Comparison of ENCODE assay signal across 9 mouse cellular contexts in the genomic region with DNA sequence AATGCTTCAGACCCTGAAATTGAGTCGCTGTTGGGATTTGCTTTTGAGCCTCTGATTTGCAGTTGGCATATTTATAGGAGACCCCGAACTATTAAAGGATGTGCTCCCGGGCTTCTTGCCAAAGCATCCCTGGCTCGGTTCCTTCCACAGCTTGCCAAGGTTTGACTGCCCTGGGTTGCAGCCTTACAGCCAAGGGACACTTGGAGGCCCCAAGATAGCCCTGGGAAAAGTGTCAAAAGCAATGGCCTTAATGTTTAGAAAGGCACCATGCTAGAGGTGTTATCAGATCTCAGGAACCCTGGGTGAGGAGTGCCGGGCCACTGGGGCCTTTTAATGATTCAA. TPM values are rescaled to one million over a fixed set of nuclear protein-coding genes. Genes with fewer than 3 reads are reported as not detected.
DNase-seq lines count a peak whose midpoint lies in the region; ATAC-seq lines count a peak whose summit lies in the region.
"Had no signal": no experiment of that assay in that cellular context is flagged by ENCODE, and none has a peak within 500 bp of the region (broad histone marks: within the 10 kb centered on the region; RNA-seq: fewer than 3 reads in every experiment).

No protein-coding gene starts in this region.

- no peaks in the 10 kb centered on the region for H3K27me3 ChIP-seq in intestine, embryonic 15.5 days (replicated peaks)

- H3K4me2 ChIP-seq in intestine, embryonic 15.5 days (replicated peaks), result no peak overlapping the region

- H3K4me1 ChIP-seq in intestine, embryonic 15.5 days (replicated peaks), result no peaks in the 10 kb centered on the region

- ATAC-seq in intestine, embryonic 15.5 days, result no peak
- ATAC-seq in erythroblast, adult 5-6 weeks (replicated peaks; ENCODE audit: low FRiP score, poor library complexity, severe bottlenecking), result no peak

- H3K9me3 ChIP-seq in intestine, embryonic 15.5 days, result no peaks in the 10 kb centered on the region

- intact Hi-C loops in gastrocnemius, postnatal 14 days (cut with DNase I; ENCODE audit: low total_unique reads), result no loop called here

- H3K27ac ChIP-seq in intestine, embryonic 15.5 days, result no peak overlapping the region

- no peak overlapping the region for H3K9ac ChIP-seq in intestine, embryonic 15.5 days

- 47% methylated on average over 5 of the region's 5 CpGs for WGBS in intestine, embryonic 15.5 days

- peak; percentile 33 for DNase-seq in gastrocnemius, adult 18-20 months (ENCODE audit: low spot score)
- no peak for DNase-seq in gastrocnemius, postnatal 14 days
- peak; percentile 49 for DNase-seq in testis, postnatal 10 days (ENCODE audit: low spot score)
- DNase-seq in testis, postnatal 14 days (ENCODE audit: low spot score), result no peak
- DNase-seq in kidney, adult 18-20 months, result peak; percentile 42
- peak; percentile 36 for DNase-seq in ovary, postnatal 10 days (ENCODE audit: low spot score)

- H3K36me3 ChIP-seq in intestine, embryonic 15.5 days, result no peaks in the 10 kb centered on the region

- no peak overlapping the region for H3K4me3 ChIP-seq in intestine, embryonic 15.5 days (replicated peaks)

RNA-seq across cellular contexts. Expression of a gene that starts 32.0 kb away (rescaled TPM):
- total RNA-seq in gastrocnemius, adult 18-20 months (2021), result not detected
- not detected for total RNA-seq in gastrocnemius, postnatal 14 days (2021)
- not detected in 2 replicates for polyA plus RNA-seq in intestine, embryonic 15.5 days (2015; fragmentation: Nextera tagmentation; extraction: Ambion mirVana)
- total RNA-seq in erythroblast, adult 5-6 weeks (2015; ENCODE audit: low replicate concordance), result not detected in 2 replicates
- not detected in 2 replicates for total RNA-seq in erythroblast, adult 5-6 weeks (2017; ENCODE audit: low replicate concordance)
- polyA plus RNA-seq: heart, embryonic 14.5 days had no signal

Comparison
In these comparisons a context has a peak if more than half of its experiments do, and no peak if none do; other contexts are left out.
1. DNase-seq: peak in gastrocnemius, adult 18-20 months (single experiment), testis, postnatal 10 days (single experiment), kidney, adult 18-20 months (single experiment) and ovary, postnatal 10 days (single experiment); none in gastrocnemius, postnatal 14 days (single experiment) and testis, postnatal 14 days (single experiment).